Mouse (Mus musculus) frontal cortex, postnatal 14 days (tissue): ENCODE measurements around the gene Msh4.

Source experiments
- DNase-seq, 2 experiments: peaks; one replicate each; pipeline ENCODE4 v3.0.0; 2022; ENCODE audit warnings: low spot score in 2 of 2

Gene Msh4

GRCm38 (mm10) chr3:153808406-153808805 is 97.5 kb downstream of the Msh4 start:
- no peak for DNase-seq

GRCm38 (mm10) chr3:153807444-153808149 is 98.3 kb downstream of the Msh4 start:
- DNase-seq: no peak
